Mouse (Mus musculus): ENCODE data around the gene Ankrd11.

GRCm38 (mm10) chr8:122922945-122923344 is 119.1 kb downstream of the Ankrd11 start:
- TF ChIP-seq CTCF (IDR thresholded peaks at IDR 0.05; ENCODE audit: low read depth) (no peak), EP300 (IDR thresholded peaks at IDR 0.05; ENCODE audit: low read depth) (no peak)

All from heart, postnatal 0 days (tissue).